Mouse (Mus musculus): ENCODE results near the gene Lrtm2.
"Not testable (repeated sequence)": the region's sequence is repeated elsewhere in the genome, so short reads cannot be mapped to it uniquely, and the experiment has no call there.

Gene Lrtm2

GRCm38 (mm10) chr6:119330506-119330905, at the start of gene Lrtm2:
TSS of gene Lrtm2 (minus strand) at chr6:119330766.
- DNase-seq (ENCODE audit: low spot score) = no peak

GRCm38 (mm10) chr6:119378631-119379030, 48.1 kb upstream of the Lrtm2 start:
- DNase-seq (ENCODE audit: low spot score) = no peak

- DNase-seq (ENCODE audit: low spot score) = no peak
These were observed 47.0 kb upstream of the Lrtm2 start for GRCm38 (mm10) chr6:119377613-119378012.

GRCm38 (mm10) chr6:119375035-119375434, 44.5 kb upstream of the Lrtm2 start:
- no peak for DNase-seq (ENCODE audit: low spot score)

GRCm38 (mm10) chr6:119373000-119373705, 42.6 kb upstream of the Lrtm2 start:
- DNase-seq (ENCODE audit: low spot score) = no peak

- no peak for DNase-seq (ENCODE audit: low spot score)
These were observed 41.7 kb upstream of the Lrtm2 start for GRCm38 (mm10) chr6:119372237-119372636.

- DNase-seq (ENCODE audit: low spot score) = no peak
These were observed 41.1 kb upstream of the Lrtm2 start for GRCm38 (mm10) chr6:119371624-119372023.

GRCm38 (mm10) chr6:119367382-119367781, 36.8 kb upstream of the Lrtm2 start:
- DNase-seq (ENCODE audit: low spot score) = no peak

- DNase-seq (ENCODE audit: low spot score) = not testable (repeated sequence)
These were observed 36.2 kb upstream of the Lrtm2 start for GRCm38 (mm10) chr6:119366800-119367199.

- DNase-seq (ENCODE audit: low spot score) = no peak
These were observed 33.0 kb upstream of the Lrtm2 start for GRCm38 (mm10) chr6:119363593-119363992.

- DNase-seq (ENCODE audit: low spot score) = no peak
These were observed 30.5 kb upstream of the Lrtm2 start for GRCm38 (mm10) chr6:119360925-119361702.

GRCm38 (mm10) chr6:119360250-119360649, 29.7 kb upstream of the Lrtm2 start:
- DNase-seq (ENCODE audit: low spot score) = not testable (repeated sequence)

- no peak for DNase-seq (ENCODE audit: low spot score)
These were observed 27.5 kb upstream of the Lrtm2 start for GRCm38 (mm10) chr6:119358020-119358571.

- DNase-seq (ENCODE audit: low spot score) = no peak
These were observed 21.9 kb upstream of the Lrtm2 start for GRCm38 (mm10) chr6:119352501-119352900.

GRCm38 (mm10) chr6:119351656-119352055, 21.1 kb upstream of the Lrtm2 start:
- DNase-seq (ENCODE audit: low spot score) = no peak

GRCm38 (mm10) chr6:119350703-119351198, 20.2 kb upstream of the Lrtm2 start:
- DNase-seq (ENCODE audit: low spot score) = no peak

- peak; percentile 68 for DNase-seq (ENCODE audit: low spot score)
These were observed 17.7 kb upstream of the Lrtm2 start for GRCm38 (mm10) chr6:119348234-119348633.

GRCm38 (mm10) chr6:119347813-119348212, 17.2 kb upstream of the Lrtm2 start:
- DNase-seq (ENCODE audit: low spot score) = no peak

GRCm38 (mm10) chr6:119346257-119346656, 15.7 kb upstream of the Lrtm2 start:
- DNase-seq (ENCODE audit: low spot score) = no peak

GRCm38 (mm10) chr6:119341409-119341808, 10.8 kb upstream of the Lrtm2 start:
- no peak for DNase-seq (ENCODE audit: low spot score)

- no peak for DNase-seq (ENCODE audit: low spot score)
These were observed 7.8 kb upstream of the Lrtm2 start for GRCm38 (mm10) chr6:119338121-119338912.

GRCm38 (mm10) chr6:119337287-119337686, 6.7 kb upstream of the Lrtm2 start:
- DNase-seq (ENCODE audit: low spot score) = no peak

Measured in yolk sac, embryonic 10.5 days (tissue).